Mouse (Mus musculus) embryonic fibroblast, embryonic 13.5 days (primary cell): ENCODE data around the gene Tssk2.

Experiments
- CTCF ChIP-seq: IDR thresholded peaks from 2 replicates; pipeline ENCODE4 v1.5.1; 2011; ENCODE audit warnings: mild to moderate bottlenecking, control low read depth, low read length, moderate library complexity, borderline replicate concordance; ENCODE audit not compliant: insufficient read depth
- POLR2A ChIP-seq: IDR thresholded peaks from 2 replicates; pipeline ENCODE4 v1.6.1; 2011; ENCODE audit warnings: low read depth, mild to moderate bottlenecking, control low read depth, low read length, moderate library complexity

DNA sequence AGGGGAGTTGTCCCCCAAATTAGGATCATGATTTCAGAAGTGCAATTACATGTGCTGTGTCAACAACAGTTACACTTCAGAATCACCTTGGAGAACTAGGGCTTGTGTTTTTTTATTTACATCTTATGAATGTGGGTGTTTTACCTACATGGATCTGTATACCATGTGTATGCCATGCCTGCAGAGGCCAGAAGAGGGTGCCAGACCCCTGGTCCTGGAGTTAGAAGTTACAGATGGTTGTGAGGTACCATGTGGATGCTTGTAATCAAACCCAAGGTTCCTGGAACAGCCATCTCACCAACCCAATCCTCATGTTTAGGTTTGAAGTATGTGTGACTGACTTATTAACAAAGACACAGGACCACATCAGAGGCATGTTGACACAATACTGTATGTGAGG, 39.8 kb upstream of the Tssk2 start:
- TF ChIP-seq CTCF (peak; percentile 29; the same call in 1 of the 2 replicates), POLR2A (no peak)
